Mouse (Mus musculus) neural tube, embryonic 13.5 days (tissue): ENCODE results near the gene Chid1. TPM values are rescaled to one million over a fixed set of nuclear protein-coding genes. Genes with fewer than 3 reads are reported as not detected.
A peak's percentile ranks its signal among the peaks of the same experiment; 100 is the strongest.

Experiments used
- ATAC-seq: fragments of 200-750 bp; cut with Nextera tagmentation; 2 replicates; pipeline ENCODE4 v1.8.0; 2017; ENCODE audit warnings: low read depth, mild to moderate bottlenecking, moderate TSS enrichment, moderate library complexity
- H3K27ac ChIP-seq: fragments of 300-500 bp; sonication (generic); replicated peaks from 2 replicates; pipeline ENCODE4 v1.5.1; 2015; ENCODE audit warnings: moderate library complexity, mild to moderate bottlenecking, inconsistent platforms
- H3K27me3 ChIP-seq: fragments of 300-500 bp; sonication (generic); 2 replicates; pipeline ENCODE4 v1.6.1; 2015; ENCODE audit warnings: mild to moderate bottlenecking, inconsistent platforms
- H3K36me3 ChIP-seq: fragments of 300-500 bp; sonication (generic); 2 replicates; pipeline ENCODE4 v1.6.1; 2015; ENCODE audit warnings: mild to moderate bottlenecking, inconsistent platforms
- H3K4me1 ChIP-seq: fragments of 300-500 bp; sonication (generic); replicated peaks from 2 replicates; pipeline ENCODE4 v1.6.1; 2015; ENCODE audit warnings: inconsistent platforms
- H3K4me2 ChIP-seq: fragments of 300-500 bp; sonication (generic); 2 replicates; pipeline ENCODE4 v1.6.1; 2015; ENCODE audit warnings: inconsistent platforms, mild to moderate bottlenecking, moderate library complexity
- H3K4me3 ChIP-seq: fragments of 300-500 bp; sonication (generic); 2 replicates; pipeline ENCODE4 v1.5.1; 2015; ENCODE audit warnings: mild to moderate bottlenecking, inconsistent platforms
- H3K9ac ChIP-seq: fragments of 300-500 bp; sonication (generic); 2 replicates; pipeline ENCODE4 v1.6.1; 2015; ENCODE audit warnings: moderate library complexity, mild to moderate bottlenecking, inconsistent platforms
- H3K9me3 ChIP-seq: fragments of 300-500 bp; sonication (generic); 2 replicates; pipeline ENCODE4 v1.6.1; 2016; ENCODE audit warnings: inconsistent platforms
- WGBS: fragments of 180-500 bp; shearing (Covaris S2); methylation state at CpG from one replicate; pipeline ENCODE4 v1.1.7; 2015; 5-methylcytosine and 5-hydroxymethylcytosine counted together
- polyA plus RNA-seq: library from polyadenylated mRNA; unstranded; fragments of >200 nt; fragmentation: Nextera tagmentation; extraction: Ambion mirVana; gene quantifications from 2 replicates; pipeline ENCODE4 v1.2.1, GENCODE M21; 2015

The Chid1 gene
- 36.9 and 38.6 TPM in 2 replicates for polyA plus RNA-seq

GRCm38 (mm10) chr7:141539556-141540311, at the start of gene Chid1:
Gene Chid1, minus strand, starts transcription at chr7:141539857.
- Histone ChIP-seq H3K27me3 (0 out of 2 replicates have a peak, but pooled peaks cover 3% of the 10 kb centered on the region), H3K4me2 (peak within 1 kb of the TSS; percentile 88), H3K27ac (peak within 1 kb of the TSS; percentile 80), H3K4me3 (peak within 1 kb of the TSS; percentile 63), H3K36me3 (no peaks in the 10 kb centered on the region), H3K4me1 (peaks cover 26% of the 10 kb centered on the region), H3K9me3 (no peaks in the 10 kb centered on the region), H3K9ac (peak within 1 kb of the TSS; percentile 89)
- WGBS: 1% methylated on average over 46 of the region's 46 CpGs
- peak; percentile 97 for ATAC-seq

- no peak for ATAC-seq
- Histone ChIP-seq H3K27me3 (no peaks in the 10 kb centered on the region), H3K36me3 (peaks cover 38% of the 10 kb centered on the region), H3K9me3 (no peaks in the 10 kb centered on the region), H3K4me1 (no peaks in the 10 kb centered on the region), H3K4me3 (no peak overlapping the region), H3K9ac (no peak overlapping the region), H3K4me2 (no peak overlapping the region), H3K27ac (no peak overlapping the region)
- WGBS: 91% methylated on average over 6 of the region's 6 CpGs
Observed at GRCm38 (mm10) chr7:141588890-141589289, 49.2 kb upstream of the Chid1 start.

GRCm38 (mm10) chr7:141585881-141586280, 46.2 kb upstream of the Chid1 start:
- Histone ChIP-seq H3K27me3 (no peaks in the 10 kb centered on the region), H3K36me3 (peaks cover 27% of the 10 kb centered on the region), H3K27ac (no peak overlapping the region), H3K9ac (no peak overlapping the region), H3K4me1 (no peaks in the 10 kb centered on the region; the same call in none of the 2 replicates), H3K4me3 (no peak overlapping the region), H3K9me3 (no peaks in the 10 kb centered on the region), H3K4me2 (no peak overlapping the region)
- 95% methylated on average over 1 of the region's 1 CpGs for WGBS
- no peak for ATAC-seq

GRCm38 (mm10) chr7:141585288-141585687, 45.6 kb upstream of the Chid1 start:
- Histone ChIP-seq H3K9me3 (no peaks in the 10 kb centered on the region), H3K27me3 (no peaks in the 10 kb centered on the region), H3K4me1 (no peaks in the 10 kb centered on the region; the same call in none of the 2 replicates), H3K9ac (no peak overlapping the region), H3K4me3 (no peak overlapping the region), H3K36me3 (peaks cover 21% of the 10 kb centered on the region), H3K4me2 (no peak overlapping the region), H3K27ac (no peak overlapping the region)
- 88% methylated on average over 4 of the region's 4 CpGs for WGBS
- no peak for ATAC-seq

GRCm38 (mm10) chr7:141584048-141584841, 44.6 kb upstream of the Chid1 start:
- H3K4me2 ChIP-seq: no peak overlapping the region
- WGBS: 91% methylated on average over 4 of the region's 5 CpGs
- no peak overlapping the region for H3K9ac ChIP-seq
- no peak overlapping the region for H3K4me3 ChIP-seq
- peaks cover 13% of the 10 kb centered on the region for H3K36me3 ChIP-seq
- H3K27me3 ChIP-seq: no peaks in the 10 kb centered on the region
- no peak overlapping the region for H3K27ac ChIP-seq
- no peak for ATAC-seq
- H3K4me1 ChIP-seq: no peaks in the 10 kb centered on the region; the same call in none of the 2 replicates
- no peaks in the 10 kb centered on the region for H3K9me3 ChIP-seq

- WGBS: 76% methylated on average over 7 of the region's 7 CpGs
- no peak for ATAC-seq
- H3K4me1 ChIP-seq: peaks cover 3% of the 10 kb centered on the region
- H3K27me3 ChIP-seq: no peaks in the 10 kb centered on the region
- no peaks in the 10 kb centered on the region for H3K9me3 ChIP-seq
- H3K4me3 ChIP-seq: no peak overlapping the region
- 0 out of 2 replicates have a peak, but pooled peaks cover 3% of the 10 kb centered on the region for H3K36me3 ChIP-seq
- no peak overlapping the region for H3K27ac ChIP-seq
- H3K4me2 ChIP-seq: no peak overlapping the region
- H3K9ac ChIP-seq: no peak overlapping the region
Observed at GRCm38 (mm10) chr7:141581323-141581722, 41.7 kb upstream of the Chid1 start.

- ATAC-seq: no peak
- Histone ChIP-seq H3K36me3 (0 out of 2 replicates have a peak, but pooled peaks cover 3% of the 10 kb centered on the region), H3K4me1 (peaks cover 3% of the 10 kb centered on the region), H3K27me3 (no peaks in the 10 kb centered on the region), H3K9me3 (no peaks in the 10 kb centered on the region), H3K4me3 (no peak overlapping the region), H3K4me2 (no peak overlapping the region), H3K27ac (no peak overlapping the region), H3K9ac (no peak overlapping the region)
- WGBS: 97% methylated on average over 2 of the region's 2 CpGs
Observed at GRCm38 (mm10) chr7:141578943-141579342, 39.3 kb upstream of the Chid1 start.

- Histone ChIP-seq H3K9me3 (no peaks in the 10 kb centered on the region), H3K4me1 (peaks cover 3% of the 10 kb centered on the region), H3K4me3 (no peak overlapping the region), H3K27me3 (no peaks in the 10 kb centered on the region), H3K27ac (no peak overlapping the region), H3K36me3 (0 out of 2 replicates have a peak, but pooled peaks cover 3% of the 10 kb centered on the region), H3K9ac (no peak overlapping the region), H3K4me2 (no peak overlapping the region)
- 95% methylated on average over 1 of the region's 1 CpGs for WGBS
- ATAC-seq: no peak
Observed at GRCm38 (mm10) chr7:141578511-141578910, 38.9 kb upstream of the Chid1 start.

- ATAC-seq: no peak
- no peak overlapping the region for H3K27ac ChIP-seq
- H3K4me2 ChIP-seq: no peak overlapping the region
- H3K4me1 ChIP-seq: peaks cover 3% of the 10 kb centered on the region
- 84% methylated on average over 3 of the region's 3 CpGs for WGBS
- H3K36me3 ChIP-seq: 0 out of 2 replicates have a peak, but pooled peaks cover 3% of the 10 kb centered on the region
- no peak overlapping the region for H3K9ac ChIP-seq
- no peak overlapping the region for H3K4me3 ChIP-seq
- no peaks in the 10 kb centered on the region for H3K27me3 ChIP-seq
- no peaks in the 10 kb centered on the region for H3K9me3 ChIP-seq
Observed at GRCm38 (mm10) chr7:141577801-141578200, 38.1 kb upstream of the Chid1 start.

GRCm38 (mm10) chr7:141575481-141575880, 35.8 kb upstream of the Chid1 start:
- Histone ChIP-seq H3K9ac (no peak overlapping the region), H3K4me3 (no peak overlapping the region), H3K4me1 (0 out of 2 replicates have a peak, but pooled peaks cover 3% of the 10 kb centered on the region), H3K36me3 (no peaks in the 10 kb centered on the region), H3K27ac (no peak overlapping the region), H3K4me2 (no peak overlapping the region), H3K9me3 (no peaks in the 10 kb centered on the region), H3K27me3 (no peaks in the 10 kb centered on the region)
- WGBS: 82% methylated on average over 3 of the region's 3 CpGs
- ATAC-seq: no peak

- Histone ChIP-seq H3K4me3 (no peak overlapping the region), H3K4me2 (no peak overlapping the region), H3K27me3 (no peaks in the 10 kb centered on the region), H3K36me3 (no peaks in the 10 kb centered on the region), H3K9ac (no peak overlapping the region), H3K27ac (no peak overlapping the region), H3K4me1 (0 out of 2 replicates have a peak, but pooled peaks cover 3% of the 10 kb centered on the region), H3K9me3 (no peaks in the 10 kb centered on the region)
- ATAC-seq: no peak
- WGBS: 80% methylated on average over 3 of the region's 3 CpGs
Observed at GRCm38 (mm10) chr7:141574041-141574440, 34.4 kb upstream of the Chid1 start.

- no peaks in the 10 kb centered on the region for H3K27me3 ChIP-seq
- no peaks in the 10 kb centered on the region for H3K9me3 ChIP-seq
- H3K36me3 ChIP-seq: no peaks in the 10 kb centered on the region
- no peak overlapping the region for H3K27ac ChIP-seq
- no peak overlapping the region for H3K4me2 ChIP-seq
- H3K4me1 ChIP-seq: peaks cover 24% of the 10 kb centered on the region
- H3K9ac ChIP-seq: no peak overlapping the region
- ATAC-seq: no peak
- no peak overlapping the region for H3K4me3 ChIP-seq
- WGBS: 67% methylated on average over 4 of the region's 4 CpGs
Observed at GRCm38 (mm10) chr7:141570625-141571295, 31.1 kb upstream of the Chid1 start.
